In the genomic region with DNA sequence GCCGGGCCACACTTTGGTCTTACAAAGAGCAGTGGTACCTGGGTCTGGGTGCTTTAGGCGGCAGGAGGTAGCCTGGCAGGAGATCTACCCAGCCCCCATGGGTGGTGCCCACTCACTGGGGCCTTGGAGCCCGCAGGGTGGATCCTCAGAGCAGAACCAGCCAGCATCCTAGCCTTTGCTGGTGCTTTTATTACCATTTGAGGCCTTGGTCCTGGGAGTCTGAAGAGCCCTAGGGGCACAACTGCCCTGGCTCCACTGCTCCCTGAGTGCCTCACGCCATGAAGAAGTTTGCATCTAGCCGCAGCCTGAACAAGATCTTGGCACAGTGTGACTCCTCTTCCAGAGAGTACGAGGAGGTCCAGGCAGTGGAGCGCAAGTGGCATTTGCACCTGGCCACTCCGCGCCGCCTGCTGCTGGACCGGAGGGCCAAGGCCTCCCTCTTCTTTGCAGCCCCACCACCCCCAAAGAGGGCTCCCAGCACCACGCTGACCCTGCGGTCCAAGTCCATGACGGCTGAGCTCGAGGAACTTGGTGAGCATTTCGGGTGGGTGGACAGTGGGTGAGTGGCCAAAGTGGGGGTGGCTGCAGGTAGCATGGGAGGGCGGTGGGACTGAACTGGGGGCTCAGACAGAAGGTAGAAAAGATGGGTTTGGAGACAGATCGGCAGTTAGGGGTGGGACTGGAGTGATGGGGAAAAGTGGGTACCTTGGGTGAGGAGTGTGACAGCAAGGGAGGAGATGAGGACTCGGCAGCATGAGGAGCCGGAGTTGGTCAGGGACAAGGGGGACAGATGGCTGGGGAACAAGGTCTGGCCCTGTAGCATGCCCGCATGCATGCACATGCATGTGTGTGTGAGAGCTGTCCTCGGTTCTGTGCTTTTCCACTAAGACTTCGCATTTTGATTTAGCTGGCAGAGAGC, we compare ENCODE assay signal across 11 mouse cellular contexts. TPM values are rescaled to one million over a fixed set of nuclear protein-coding genes. Genes with fewer than 3 reads are reported as not detected.
A peak's percentile ranks its signal among the peaks of the same experiment; 100 is the strongest.
DNase-seq lines count a peak whose midpoint lies in the region; ATAC-seq and TF ChIP-seq lines count a peak whose summit lies in the region.
"Had no signal": no experiment of that assay in that cellular context is flagged by ENCODE, and none has a peak within 500 bp of the region (broad histone marks: within the 10 kb centered on the region; RNA-seq: fewer than 3 reads in every experiment).

No protein-coding gene starts in this region.

- TF ChIP-seq POLR2A in limb, embryonic 14.5 days (IDR thresholded peaks at IDR 0.05; ENCODE audit: borderline replicate concordance, extremely low read depth, insufficient read depth, insufficient read length) = no peak

- peaks cover 27% of the 10 kb centered on the region for H3K27me3 ChIP-seq in E14TG2a.4 (ENCODE audit: insufficient read depth, low read length)
- H3K27me3 ChIP-seq in forebrain, embryonic 13.5 days = no peaks in the 10 kb centered on the region
- H3K27me3 ChIP-seq in limb, embryonic 14.5 days (ENCODE audit: control insufficient read depth, insufficient read depth, low read length) = no peaks in the 10 kb centered on the region

- no peaks in the 10 kb centered on the region for H3K9me3 ChIP-seq in E14TG2a.4 (ENCODE audit: low read length)
- no peaks in the 10 kb centered on the region for H3K9me3 ChIP-seq in forebrain, embryonic 13.5 days (replicated peaks)
- H3K9me3 ChIP-seq in limb, embryonic 14.5 days (ENCODE audit: control insufficient read depth, low read length) = no peaks in the 10 kb centered on the region

- peak overlapping the region; percentile 75 for H3K4me3 ChIP-seq in E14TG2a.4 (replicated peaks; ENCODE audit: low read length)
- peak overlapping the region; percentile 49 for H3K4me3 ChIP-seq in forebrain, embryonic 13.5 days
- peak overlapping the region; percentile 11; the same call in 1 of the 2 replicates for H3K4me3 ChIP-seq in limb, embryonic 14.5 days (replicated peaks; ENCODE audit: low read length)
- H3K4me3 ChIP-seq: erythroblast, embryonic 14.5 days had no signal

- peak overlapping the region; percentile 73 for H3K9ac ChIP-seq in forebrain, embryonic 13.5 days
- peak overlapping the region; percentile 25; the same call in 1 of the 2 replicates for H3K9ac ChIP-seq in limb, embryonic 14.5 days (ENCODE audit: low read depth, low read length, severe bottlenecking)

- TF ChIP-seq CTCF in E14TG2a.4 (conservative IDR thresholded peaks at IDR 0.05; ENCODE audit: low read length) = no peak

- WGBS in forebrain, embryonic 13.5 days = 63% methylated on average over 23 of the region's 23 CpGs
- WGBS in limb, embryonic 14.5 days = 71% methylated on average over 21 of the region's 23 CpGs

- peak overlapping the region; percentile 80 for H3K27ac ChIP-seq in forebrain, embryonic 13.5 days
- no peak overlapping the region for H3K27ac ChIP-seq in limb, embryonic 14.5 days (replicated peaks; ENCODE audit: low read depth, low read length)

- no peak for DNase-seq in cerebellum, adult 8-10 months
- DNase-seq in limb, embryonic 14.5 days (ENCODE audit: low spot score) = no peak
- no peak for DNase-seq in urinary bladder, postnatal 10 days (ENCODE audit: low spot score)
- no peak for DNase-seq in right cerebral cortex, postnatal 14 days
- no peak for DNase-seq in left cerebral cortex, postnatal 25 days (ENCODE audit: low spot score in 2 of 2)
- DNase-seq: kidney, adult 11 months; lung, adult 2 months had no signal

- no peaks in the 10 kb centered on the region for H3K36me3 ChIP-seq in E14TG2a.4 (ENCODE audit: insufficient read depth, low read length)
- no peaks in the 10 kb centered on the region for H3K36me3 ChIP-seq in forebrain, embryonic 13.5 days (ENCODE audit: poor library complexity, severe bottlenecking)
- peaks cover 3% of the 10 kb centered on the region for H3K36me3 ChIP-seq in limb, embryonic 14.5 days (ENCODE audit: control insufficient read depth, insufficient read depth, low read length)

- H3K4me1 ChIP-seq in E14TG2a.4 (replicated peaks; ENCODE audit: low read depth, low read length) = peaks cover 24% of the 10 kb centered on the region
- peaks cover 28% of the 10 kb centered on the region for H3K4me1 ChIP-seq in forebrain, embryonic 13.5 days
- no peaks in the 10 kb centered on the region for H3K4me1 ChIP-seq in limb, embryonic 14.5 days (ENCODE audit: control insufficient read depth, insufficient read depth, low read length)

- ATAC-seq in cerebellum, adult (ENCODE audit: insufficient number of reproducible peaks, low FRiP score, low TSS enrichment) = 0 out of 2 replicates have a peak, but pooled peaks have one; percentile 8
- peak; percentile 76 for ATAC-seq in forebrain, embryonic 13.5 days
- peak; percentile 4; the same call in 1 of the 2 replicates for ATAC-seq in limb, embryonic 14.5 days (ENCODE audit: low FRiP score, low read depth)

- peak overlapping the region; percentile 74 for H3K4me2 ChIP-seq in forebrain, embryonic 13.5 days
- peak overlapping the region; percentile 18 for H3K4me2 ChIP-seq in limb, embryonic 14.5 days (replicated peaks; ENCODE audit: low read depth, low read length, severe bottlenecking)

- intact Hi-C loops in left cerebral cortex, postnatal 25 days (cut with DNase I) = no loop called here

RNA-seq across cellular contexts. Expression of a gene that starts 33.8 kb away (rescaled TPM):
- 7.1 and 9.5 TPM in 2 replicates for polyA plus RNA-seq in forebrain, embryonic 13.5 days (2015; fragmentation: Nextera tagmentation; extraction: Ambion mirVana)
- 18.4 and 25.1 TPM in 2 replicates for polyA plus RNA-seq in limb, embryonic 14.5 days (2012; rRNA removed)
- polyA plus RNA-seq in limb, embryonic 14.5 days (2014; fragmentation: Nextera tagmentation; extraction: Ambion mirVana) = 2.4 and 2.7 TPM in 2 replicates
- total RNA-seq in left cerebral cortex, postnatal 25 days (2021) = 100 to 1,000 TPM; 210 to 243 TPM

RNA-seq across cellular contexts. Expression of a gene that starts 34.9 kb away (rescaled TPM):
- polyA plus RNA-seq in forebrain, embryonic 13.5 days (2015; fragmentation: Nextera tagmentation; extraction: Ambion mirVana) = 1.2 and 1.8 TPM in 2 replicates
- polyA plus RNA-seq in limb, embryonic 14.5 days (2012; rRNA removed) = 1.4 and 2.5 TPM in 2 replicates
- 0.21 and 0.61 TPM in 2 replicates for polyA plus RNA-seq in limb, embryonic 14.5 days (2014; fragmentation: Nextera tagmentation; extraction: Ambion mirVana)
- 1 to 10 TPM; 1.1 to 1.5 TPM for total RNA-seq in left cerebral cortex, postnatal 25 days (2021)
- polyA plus RNA-seq: erythroblast, embryonic 14.5 days had no signal

RNA-seq across cellular contexts. Expression of a gene that starts 56.0 kb away (rescaled TPM):
- polyA plus RNA-seq in forebrain, embryonic 13.5 days (2015; fragmentation: Nextera tagmentation; extraction: Ambion mirVana) = 12.7 and 13.7 TPM in 2 replicates
- 30.7 and 38.5 TPM in 2 replicates for polyA plus RNA-seq in limb, embryonic 14.5 days (2012; rRNA removed)
- polyA plus RNA-seq in limb, embryonic 14.5 days (2014; fragmentation: Nextera tagmentation; extraction: Ambion mirVana) = 18.3 and 21.7 TPM in 2 replicates
- 10 to 100 TPM; 30.4 to 32.5 TPM for total RNA-seq in left cerebral cortex, postnatal 25 days (2021)

RNA-seq across cellular contexts. Expression of a gene that starts 58.5 kb away (rescaled TPM):
- polyA plus RNA-seq in forebrain, embryonic 13.5 days (2015; fragmentation: Nextera tagmentation; extraction: Ambion mirVana) = 55.1 and 56.4 TPM in 2 replicates
- polyA plus RNA-seq in limb, embryonic 14.5 days (2012; rRNA removed) = 69.2 and 69.6 TPM in 2 replicates
- polyA plus RNA-seq in limb, embryonic 14.5 days (2014; fragmentation: Nextera tagmentation; extraction: Ambion mirVana) = 42.4 and 51.1 TPM in 2 replicates
- total RNA-seq in left cerebral cortex, postnatal 25 days (2021) = 10 to 100 TPM; 36.9 to 37.1 TPM

Comparison
In these comparisons a context has a peak if more than half of its experiments do, and no peak if none do; other contexts are left out.
1. ATAC-seq: peak in every context shown above with its lines; median percentile 76 in forebrain, embryonic 13.5 days; 8 in cerebellum, adult; 4 in limb, embryonic 14.5 days.
2. H3K4me3 ChIP-seq: peak in every context shown above with its lines; median percentile 75 in E14TG2a.4; 49 in forebrain, embryonic 13.5 days; 11 in limb, embryonic 14.5 days.